Mouse (Mus musculus) kidney, postnatal 0 days (tissue): ENCODE data around the gene Fyn. TPM values are rescaled to one million over a fixed set of nuclear protein-coding genes. Genes with fewer than 3 reads are reported as not detected.

Experiments used
- ATAC-seq: fragments of 200-750 bp; cut with Nextera tagmentation; replicated peaks from 2 replicates; pipeline ENCODE4 v1.8.0; 2017; ENCODE audit warnings: low read depth, moderate number of reproducible peaks, moderate TSS enrichment, moderate library complexity; ENCODE audit not compliant: low FRiP score
- DNase-seq: peaks from one replicate; pipeline ENCODE4 v3.0.0-alpha.2; 2016; ENCODE audit warnings: low spot score
- H3K27ac ChIP-seq: fragments of 300-500 bp; sonication (generic); 2 replicates; pipeline ENCODE4 v1.5.1; 2014; ENCODE audit warnings: mild to moderate bottlenecking
- H3K27me3 ChIP-seq: fragments of 300-500 bp; sonication (generic); 2 replicates; pipeline ENCODE4 v1.6.1; 2014; ENCODE audit warnings: low read length, mixed read lengths; ENCODE audit not compliant: insufficient read depth
- H3K36me3 ChIP-seq: fragments of 300-500 bp; sonication (generic); 2 replicates; pipeline ENCODE4 v1.6.1; 2014; ENCODE audit warnings: low read length, mixed read lengths; ENCODE audit not compliant: insufficient read depth
- H3K4me1 ChIP-seq: fragments of 300-500 bp; sonication (generic); replicated peaks from 2 replicates; pipeline ENCODE4 v1.6.1; 2014; ENCODE audit warnings: antibody characterized with exemption, low read length, mixed read lengths; ENCODE audit not compliant: insufficient read depth
- H3K4me2 ChIP-seq: fragments of 300-500 bp; sonication (generic); 2 replicates; pipeline ENCODE4 v1.6.1; 2014; ENCODE audit warnings: mild to moderate bottlenecking, low read length, moderate library complexity, mixed read lengths
- H3K4me3 ChIP-seq: fragments of 300-500 bp; sonication (generic); replicated peaks from 2 replicates; pipeline ENCODE4 v1.5.1; 2014; ENCODE audit warnings: low read depth, low read length
- H3K9ac ChIP-seq: fragments of 300-500 bp; sonication (generic); 2 replicates; pipeline ENCODE4 v1.6.1; 2014; ENCODE audit warnings: low read depth, low read length
- H3K9me3 ChIP-seq: fragments of 300-500 bp; sonication (generic); replicated peaks from 2 replicates; pipeline ENCODE4 v1.6.1; 2016; ENCODE audit warnings: low read length, inconsistent platforms, mixed read lengths
- CTCF ChIP-seq: IDR thresholded peaks from 2 replicates; pipeline ENCODE4 v1.5.1; 2016; ENCODE audit warnings: antibody characterized with exemption, low read depth, mild to moderate bottlenecking, moderate library complexity
- WGBS: fragments of 180-500 bp; shearing (Covaris S2); extraction: QIAGEN DNeasy Blood & Tissue Kit; methylation state at CpG from one replicate; pipeline ENCODE4 v1.1.7; 2014; 5-methylcytosine and 5-hydroxymethylcytosine counted together
- polyA plus RNA-seq: library from polyadenylated mRNA; unstranded; fragments of >200 nt; fragmentation: Nextera tagmentation; extraction: Ambion mirVana; gene quantifications from 2 replicates; pipeline ENCODE4 v1.2.1, GENCODE M21; 2015

Gene Fyn
- polyA plus RNA-seq, 1 experiment from 2014 or later: 27.8 TPM

GRCm38 (mm10) chr10:39376676-39377075, 8.0 kb downstream of the Fyn start:
- Histone ChIP-seq H3K27me3 (no peaks in the 10 kb centered on the region), H3K4me1 (peaks cover 4% of the 10 kb centered on the region), H3K9ac (no peak overlapping the region), H3K36me3 (no peaks in the 10 kb centered on the region), H3K9me3 (no peaks in the 10 kb centered on the region), H3K4me3 (no peak overlapping the region), H3K27ac (no peak overlapping the region), H3K4me2 (no peak overlapping the region)
- 77% methylated on average over 9 of the region's 9 CpGs for WGBS
- ATAC-seq (peak; percentile 38; the same call in 1 of the 2 replicates), DNase-seq (no peak)
- no peak for TF ChIP-seq CTCF

GRCm38 (mm10) chr10:39377219-39377618, 8.6 kb downstream of the Fyn start:
- ATAC-seq (no peak), DNase-seq (no peak)
- Histone ChIP-seq H3K27me3 (no peaks in the 10 kb centered on the region), H3K36me3 (no peaks in the 10 kb centered on the region), H3K9ac (no peak overlapping the region), H3K4me3 (no peak overlapping the region), H3K9me3 (no peaks in the 10 kb centered on the region), H3K4me2 (no peak overlapping the region), H3K4me1 (peaks cover 4% of the 10 kb centered on the region), H3K27ac (no peak overlapping the region)
- WGBS: 58% methylated on average over 5 of the region's 5 CpGs
- TF ChIP-seq CTCF: no peak

GRCm38 (mm10) chr10:39378025-39378603, 9.5 kb downstream of the Fyn start:
- TF ChIP-seq CTCF: no peak
- H3K27me3 ChIP-seq: no peaks in the 10 kb centered on the region
- WGBS: 90% methylated on average over 8 of the region's 8 CpGs
- no peaks in the 10 kb centered on the region for H3K36me3 ChIP-seq
- H3K4me3 ChIP-seq: no peak overlapping the region
- peaks cover 4% of the 10 kb centered on the region for H3K4me1 ChIP-seq
- H3K27ac ChIP-seq: no peak overlapping the region
- no peak overlapping the region for H3K4me2 ChIP-seq
- no peak overlapping the region for H3K9ac ChIP-seq
- DNase-seq (no peak), ATAC-seq (no peak)
- no peaks in the 10 kb centered on the region for H3K9me3 ChIP-seq

GRCm38 (mm10) chr10:39379287-39379686, 10.6 kb downstream of the Fyn start:
- no peaks in the 10 kb centered on the region for H3K9me3 ChIP-seq
- DNase-seq: no peak
- no peaks in the 10 kb centered on the region for H3K36me3 ChIP-seq
- H3K27ac ChIP-seq: no peak overlapping the region
- H3K9ac ChIP-seq: no peak overlapping the region
- 67% methylated on average over 9 of the region's 10 CpGs for WGBS
- no peak for ATAC-seq
- no peaks in the 10 kb centered on the region for H3K27me3 ChIP-seq
- no peak overlapping the region for H3K4me3 ChIP-seq
- peaks cover 4% of the 10 kb centered on the region for H3K4me1 ChIP-seq
- H3K4me2 ChIP-seq: no peak overlapping the region
- no peak for TF ChIP-seq CTCF

DNA sequence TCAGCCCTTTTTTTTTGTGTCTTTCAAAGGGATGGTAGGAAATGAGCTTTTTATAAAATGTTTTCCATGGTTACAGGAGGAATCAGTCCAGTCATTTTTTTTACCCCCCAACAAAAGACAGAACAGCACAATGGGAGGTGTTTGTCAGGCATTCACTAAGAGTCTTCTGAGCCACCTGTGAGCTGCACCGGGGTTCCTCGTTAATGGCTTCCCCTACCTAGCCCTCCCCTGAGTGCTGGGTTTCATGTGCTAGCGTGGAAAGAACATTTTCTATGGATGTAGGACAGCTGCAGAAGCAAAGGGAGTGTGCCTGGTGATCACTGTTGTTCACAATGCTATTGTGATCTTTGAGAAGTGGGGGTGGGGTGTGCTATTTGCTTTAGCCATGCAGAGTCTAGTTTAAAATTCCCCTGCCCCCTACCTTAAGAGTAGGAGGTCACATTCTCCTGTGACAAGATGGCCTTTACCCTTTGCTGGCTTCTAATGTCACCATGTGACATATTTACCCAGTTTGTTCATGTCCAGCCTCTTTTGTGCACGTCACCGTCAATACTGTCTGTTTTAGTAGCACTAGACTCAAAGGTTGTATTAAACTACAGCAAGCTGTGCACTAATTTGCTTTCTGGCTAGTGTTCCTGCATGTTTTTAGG, 11.2 kb downstream of the Fyn start:
- no peak overlapping the region for H3K9ac ChIP-seq
- peaks cover 4% of the 10 kb centered on the region for H3K4me1 ChIP-seq
- WGBS: 58% methylated on average over 5 of the region's 5 CpGs
- H3K4me3 ChIP-seq: no peak overlapping the region
- H3K9me3 ChIP-seq: no peaks in the 10 kb centered on the region
- no peak overlapping the region for H3K27ac ChIP-seq
- H3K4me2 ChIP-seq: no peak overlapping the region
- H3K36me3 ChIP-seq: no peaks in the 10 kb centered on the region
- DNase-seq (no peak), ATAC-seq (no peak)
- no peaks in the 10 kb centered on the region for H3K27me3 ChIP-seq
- no peak for TF ChIP-seq CTCF

GRCm38 (mm10) chr10:39385259-39385658, 16.6 kb downstream of the Fyn start:
- DNase-seq: no peak
- Histone ChIP-seq H3K4me3 (no peak overlapping the region), H3K27ac (no peak overlapping the region), H3K9ac (no peak overlapping the region), H3K4me2 (no peak overlapping the region), H3K9me3 (no peaks in the 10 kb centered on the region), H3K27me3 (no peaks in the 10 kb centered on the region), H3K36me3 (no peaks in the 10 kb centered on the region), H3K4me1 (no peaks in the 10 kb centered on the region)
- TF ChIP-seq CTCF: no peak
- ATAC-seq: no peak
- 51% methylated on average over 8 of the region's 8 CpGs for WGBS

DNA sequence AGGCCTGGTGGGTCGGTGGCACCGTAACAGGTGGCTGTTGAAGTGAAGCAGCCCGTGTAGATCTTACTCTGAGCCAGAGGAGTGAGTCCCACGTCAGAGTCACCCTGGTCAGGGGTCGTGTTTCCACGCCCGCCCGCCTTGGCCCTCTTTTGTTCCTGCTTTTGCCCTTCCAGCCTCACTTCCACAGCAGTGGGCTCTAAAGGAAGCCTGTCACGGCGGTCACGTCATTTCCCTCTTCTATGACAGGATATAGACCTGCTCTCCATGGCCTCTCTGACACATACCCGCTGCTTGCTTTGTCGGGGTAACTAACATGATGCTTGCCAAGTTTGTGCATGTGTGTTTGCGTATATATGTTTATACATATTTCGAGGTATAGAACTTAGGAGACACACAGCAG, 17.5 kb downstream of the Fyn start:
- WGBS: 48% methylated on average over 15 of the region's 15 CpGs
- ATAC-seq: no peak
- Histone ChIP-seq H3K27ac (no peak overlapping the region), H3K27me3 (no peaks in the 10 kb centered on the region), H3K9me3 (no peaks in the 10 kb centered on the region), H3K4me3 (no peak overlapping the region), H3K9ac (no peak overlapping the region), H3K4me1 (no peaks in the 10 kb centered on the region), H3K36me3 (peaks cover 4% of the 10 kb centered on the region; the same call in 1 of the 2 replicates), H3K4me2 (no peak overlapping the region)
- TF ChIP-seq CTCF: no peak
- DNase-seq: peak; percentile 34
